Mouse (Mus musculus): Measurements from ENCODE around the gene Fam186a.

DNA sequence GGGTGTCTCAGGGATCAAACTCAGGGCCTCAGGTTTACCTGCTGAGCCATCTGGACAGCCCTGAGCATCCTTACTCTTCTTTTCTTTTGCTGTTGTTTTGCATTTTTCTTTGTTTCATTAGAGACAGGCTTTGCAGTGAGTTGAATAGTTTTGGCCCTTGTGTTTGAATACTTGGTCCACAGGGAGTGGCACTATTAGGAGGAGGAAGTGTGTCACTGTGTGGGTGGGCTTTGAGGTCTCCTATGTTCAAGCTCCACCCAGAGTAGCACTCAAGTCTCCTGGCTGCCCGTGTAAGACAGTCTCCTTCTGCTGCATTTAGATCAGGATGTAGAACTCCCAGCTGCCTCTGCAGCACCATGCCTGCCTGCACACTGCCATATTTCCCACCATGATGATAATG, 32.4 kb downstream of the Fam186a start:
- TF ChIP-seq TAL1 (conservative IDR thresholded peaks at IDR 0.05; ENCODE audit: low read depth, low read length), result no peak
- no peak for TF ChIP-seq CTCF (IDR thresholded peaks at IDR 0.05; ENCODE audit: low read depth, low read length)

All from G1E (cell line).